Mouse (Mus musculus) T-helper 17 cell (primary cell): ENCODE measurements at regions not wholly inside any gene's neighbourhood (a gene's known extent, or its start where the extent isn't known, plus 50 kb on each side); places are given as distances from the start of the nearest gene placed in this dataset.
"Not testable (repeated sequence)": the region's sequence is repeated elsewhere in the genome, so short reads cannot be mapped to it uniquely, and the experiment has no call there.

Source experiments
- in situ Hi-C, 2 experiments: fragments of 300-600 bp; cut with MboI, MseI; formaldehyde crosslinking; loops; 1 replicate in 1 of 2; 2 replicates in 1 of 2; pipeline ENCODE4 v1.15.1; 2025; ENCODE audit warnings: high pct_unique_total_duplicates in 2 of 2

- in situ Hi-C loops = not testable (repeated sequence)
Measured at GRCm38 (mm10) chrX:103129347-103129746, 57.1 kb downstream of the Nap1l2 start.

GRCm38 (mm10) chrX:103109181-103109580 lies 77.3 kb downstream of the Nap1l2 start:
- in situ Hi-C loops = no loop called here

- in situ Hi-C loops = not testable (repeated sequence)
Measured at GRCm38 (mm10) chrX:103067730-103068621, 118.5 kb downstream of the Nap1l2 start.

- in situ Hi-C loops = not testable (repeated sequence)
Measured at GRCm38 (mm10) chrX:103067107-103067506, 119.3 kb downstream of the Nap1l2 start.

- in situ Hi-C loops = no loop called here
Measured at GRCm38 (mm10) chrX:103026256-103027028, 98.3 kb downstream of the 1700018G05Rik start.

GRCm38 (mm10) chrX:103025495-103025894 lies 97.3 kb downstream of the 1700018G05Rik start:
- in situ Hi-C loops = not testable (repeated sequence)

GRCm38 (mm10) chrX:103013425-103014057 lies 85.4 kb downstream of the 1700018G05Rik start:
- in situ Hi-C loops = not testable (repeated sequence)

GRCm38 (mm10) chrX:103012298-103013243 lies 84.4 kb downstream of the 1700018G05Rik start:
- in situ Hi-C loops = not testable (repeated sequence)

GRCm38 (mm10) chrX:102993956-102994355 lies 65.8 kb downstream of the 1700018G05Rik start:
- in situ Hi-C loops = loop anchor here in 1 of 2 experiments (5.0 kb wide), 1 partner anchor 93 kb away; no protein-coding TSS in a partner anchor
